Mouse (Mus musculus) frontal cortex, adult 2 months (tissue): ENCODE measurements at regions not wholly inside any gene's neighbourhood (a gene's known extent, or its start where the extent isn't known, plus 50 kb on each side); places are given as distances from the start of the nearest gene placed in this dataset.
A peak's percentile ranks its signal among the peaks of the same experiment; 100 is the strongest.

Experiments
- DNase-seq, 2 experiments: peaks; one replicate each; pipeline ENCODE4 v3.0.0; 2022; ENCODE audit warnings: low spot score in 1 of 2; ENCODE audit errors: extremely low spot score in 1 of 2

- no peak for DNase-seq
These were observed 278.9 kb upstream of the Pou3f3 start for GRCm38 (mm10) chr1:42416539-42417218.

- DNase-seq = no peak
These were observed 277.8 kb upstream of the Pou3f3 start for GRCm38 (mm10) chr1:42417815-42418214.

- DNase-seq = no peak
These were observed 277.3 kb upstream of the Pou3f3 start for GRCm38 (mm10) chr1:42418233-42418632.

GRCm38 (mm10) chr1:42436366-42436998, 259.1 kb upstream of the Pou3f3 start:
- no peak for DNase-seq

- no peak for DNase-seq
These were observed 227.2 kb upstream of the Pou3f3 start for GRCm38 (mm10) chr1:42468365-42468764.

- no peak for DNase-seq
These were observed 223.6 kb upstream of the Pou3f3 start for GRCm38 (mm10) chr1:42471846-42472494.

GRCm38 (mm10) chr1:42472495-42473230, 222.9 kb upstream of the Pou3f3 start:
- DNase-seq = no peak

- no peak for DNase-seq
These were observed 221.4 kb upstream of the Pou3f3 start for GRCm38 (mm10) chr1:42474197-42474596.

GRCm38 (mm10) chr1:42474831-42475230, 220.7 kb upstream of the Pou3f3 start:
- no peak for DNase-seq

- no peak for DNase-seq
These were observed 219.9 kb upstream of the Pou3f3 start for GRCm38 (mm10) chr1:42475629-42476028.

- peak in 1 of 2 experiments; percentile 38 for DNase-seq
These were observed 215.1 kb upstream of the Pou3f3 start for GRCm38 (mm10) chr1:42480348-42480920.

- no peak for DNase-seq
These were observed 206.0 kb upstream of the Pou3f3 start for GRCm38 (mm10) chr1:42489563-42489962.

- DNase-seq = no peak
These were observed 204.5 kb upstream of the Pou3f3 start for GRCm38 (mm10) chr1:42490856-42491643.

- peak in 1 of 2 experiments; percentile 23 for DNase-seq
These were observed 203.8 kb upstream of the Pou3f3 start for GRCm38 (mm10) chr1:42491644-42492277.

GRCm38 (mm10) chr1:42496022-42496421, 199.5 kb upstream of the Pou3f3 start:
- no peak for DNase-seq

GRCm38 (mm10) chr1:42496433-42496832, 199.1 kb upstream of the Pou3f3 start:
- no peak for DNase-seq

GRCm38 (mm10) chr1:42498901-42499300, 196.7 kb upstream of the Pou3f3 start:
- no peak for DNase-seq

- no peak for DNase-seq
These were observed 191.1 kb upstream of the Pou3f3 start for GRCm38 (mm10) chr1:42504491-42504890.

- DNase-seq = no peak
These were observed 190.4 kb upstream of the Pou3f3 start for GRCm38 (mm10) chr1:42505048-42505729.
